Mouse (Mus musculus): ENCODE data around the gene Tmem184b.

DNA sequence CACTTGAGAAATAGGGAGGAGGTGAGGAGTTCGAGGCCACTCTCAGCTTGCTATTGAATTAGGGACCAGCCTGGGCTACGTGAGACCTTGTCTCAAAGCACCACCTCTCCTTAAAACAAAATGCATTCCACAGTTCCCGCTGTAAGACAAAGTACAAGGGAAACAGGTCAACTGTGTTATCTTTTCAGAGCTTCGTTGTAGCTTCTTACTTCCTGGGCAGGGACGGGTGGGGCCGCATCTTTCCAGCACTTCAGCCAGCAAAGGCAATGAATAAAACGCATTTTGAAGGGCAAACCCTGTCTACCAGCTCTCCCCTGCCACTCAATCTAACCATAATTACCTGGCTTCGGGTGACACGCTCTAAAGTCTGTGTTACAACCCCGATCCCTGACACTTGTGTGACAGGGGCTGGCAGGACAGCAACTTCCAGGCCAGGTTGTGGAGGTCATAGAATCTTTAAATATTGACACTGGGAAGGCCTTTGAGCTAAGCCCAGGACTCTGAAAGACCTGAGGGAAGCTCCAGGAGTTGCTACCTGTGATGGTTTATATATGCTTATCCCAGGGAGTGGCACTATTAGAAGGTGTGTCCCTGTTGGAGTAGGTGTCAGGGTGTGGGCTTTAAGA is 13.2 kb upstream of the Tmem184b start:
- TF ChIP-seq GATA1 (IDR thresholded peaks at IDR 0.05; ENCODE audit: borderline replicate concordance, low read length) (no peak), POLR2AphosphoS5 (IDR thresholded peaks at IDR 0.05; ENCODE audit: insufficient replicate concordance, low read depth, low read length) (no peak), TAL1 (conservative IDR thresholded peaks at IDR 0.05; ENCODE audit: low read depth, low read length) (no peak), CTCF (IDR thresholded peaks at IDR 0.05; ENCODE audit: low read depth, low read length) (no peak)

Data from G1E (cell line).